Mouse (Mus musculus) midbrain, postnatal 0 days (tissue): ENCODE results near the gene Mgll. TPM values are rescaled to one million over a fixed set of nuclear protein-coding genes. Genes with fewer than 3 reads are reported as not detected.
A peak's percentile ranks its signal among the peaks of the same experiment; 100 is the strongest.

Experiments used
- ATAC-seq: fragments of 200-750 bp; cut with Nextera tagmentation; 2 replicates; pipeline ENCODE4 v1.8.0; 2017; ENCODE audit warnings: moderate number of reproducible peaks, mild to moderate bottlenecking, moderate TSS enrichment, moderate library complexity; ENCODE audit not compliant: low FRiP score
- DNase-seq: peaks from one replicate; pipeline ENCODE4 v3.0.0-alpha.2; 2015; ENCODE audit warnings: low spot score
- H3K27ac ChIP-seq: fragments of 300-500 bp; sonication (generic); 2 replicates; pipeline ENCODE4 v1.5.1; 2014; ENCODE audit warnings: low read depth, mild to moderate bottlenecking, low read length, mixed read lengths
- H3K27me3 ChIP-seq: fragments of 300-500 bp; sonication (generic); 2 replicates; pipeline ENCODE4 v1.6.1; 2014; ENCODE audit warnings: low read length, control low read depth, mixed read lengths; ENCODE audit not compliant: insufficient read depth
- H3K36me3 ChIP-seq: fragments of 300-500 bp; sonication (generic); 2 replicates; pipeline ENCODE4 v1.6.1; 2014; ENCODE audit warnings: low read length, control low read depth, mixed read lengths; ENCODE audit not compliant: insufficient read depth
- H3K4me1 ChIP-seq: fragments of 300-500 bp; sonication (generic); 2 replicates; pipeline ENCODE4 v1.6.1; 2014; ENCODE audit warnings: mild to moderate bottlenecking, control low read depth, antibody characterized with exemption, low read length, mixed read lengths; ENCODE audit not compliant: insufficient read depth
- H3K4me2 ChIP-seq: fragments of 300-500 bp; sonication (generic); 2 replicates; pipeline ENCODE4 v1.6.1; 2014; ENCODE audit warnings: low read depth, mild to moderate bottlenecking, low read length, mixed read lengths; ENCODE audit not compliant: poor library complexity, severe bottlenecking
- H3K4me3 ChIP-seq: fragments of 300-500 bp; sonication (generic); 2 replicates; pipeline ENCODE4 v1.5.1; 2014; ENCODE audit warnings: low read depth, mild to moderate bottlenecking, low read length, moderate library complexity
- H3K9ac ChIP-seq: fragments of 300-500 bp; sonication (generic); replicated peaks from 2 replicates; pipeline ENCODE4 v1.6.1; 2014; ENCODE audit warnings: mild to moderate bottlenecking, low read length, moderate library complexity, mixed read lengths; ENCODE audit not compliant: poor library complexity, severe bottlenecking
- H3K9me3 ChIP-seq: fragments of 300-500 bp; sonication (generic); 2 replicates; pipeline ENCODE4 v1.6.1; 2016; ENCODE audit warnings: low read length, control low read depth
- CTCF ChIP-seq: IDR thresholded peaks from 2 replicates; pipeline ENCODE4 v1.5.1; 2016; ENCODE audit warnings: antibody characterized with exemption, mild to moderate bottlenecking
- WGBS: fragments of 180-500 bp; shearing (Covaris S2); extraction: QIAGEN DNeasy Blood & Tissue Kit; methylation state at CpG from one replicate; pipeline ENCODE4 v1.1.7; 2014; 5-methylcytosine and 5-hydroxymethylcytosine counted together
- polyA plus RNA-seq: library from polyadenylated mRNA; unstranded; fragments of >200 nt; fragmentation: Nextera tagmentation; extraction: Ambion mirVana; gene quantifications from 2 replicates; pipeline ENCODE4 v1.2.1, GENCODE M21; 2015
- total RNA-seq: library from RNA; depleted of rRNA; stranded (reverse); fragments of >200 nt; gene quantifications from 2 replicates; pipeline ENCODE4 v1.2.3, GENCODE M21; 2014

Mgll gene
- total and polyA plus RNA-seq, 2 experiments from 2014 or later, result 50.6 to 62.3 TPM

- ATAC-seq (0 out of 2 replicates have a peak, but pooled peaks have one; percentile 53), DNase-seq (peak; percentile 60)
- Histone ChIP-seq H3K4me3 (no peak overlapping the region), H3K9me3 (no peaks in the 10 kb centered on the region), H3K36me3 (no peaks in the 10 kb centered on the region), H3K9ac (no peak overlapping the region), H3K27me3 (no peaks in the 10 kb centered on the region), H3K27ac (no peak overlapping the region; the same call in 1 of the 2 replicates), H3K4me1 (peaks cover 4% of the 10 kb centered on the region; the same call in 1 of the 2 replicates), H3K4me2 (no peak overlapping the region)
- TF ChIP-seq CTCF, result peak; percentile 28; the same call in 1 of the 2 replicates
- 71% methylated on average over 17 of the region's 17 CpGs for WGBS
These were observed 36.9 kb downstream of the Mgll start for GRCm38 (mm10) chr6:88760935-88761635.

GRCm38 (mm10) chr6:88761684-88762439, 37.6 kb downstream of the Mgll start:
- Histone ChIP-seq H3K27me3 (no peaks in the 10 kb centered on the region), H3K36me3 (0 out of 2 replicates have a peak, but pooled peaks cover 2% of the 10 kb centered on the region), H3K4me3 (no peak overlapping the region), H3K4me1 (peaks cover 4% of the 10 kb centered on the region; the same call in 1 of the 2 replicates), H3K9me3 (no peaks in the 10 kb centered on the region), H3K4me2 (no peak overlapping the region), H3K27ac (no peak overlapping the region), H3K9ac (no peak overlapping the region)
- TF ChIP-seq CTCF, result no peak
- 77% methylated on average over 17 of the region's 17 CpGs for WGBS
- ATAC-seq, result peak; percentile 15; the same call in 1 of the 2 replicates
- no peak for DNase-seq

DNA sequence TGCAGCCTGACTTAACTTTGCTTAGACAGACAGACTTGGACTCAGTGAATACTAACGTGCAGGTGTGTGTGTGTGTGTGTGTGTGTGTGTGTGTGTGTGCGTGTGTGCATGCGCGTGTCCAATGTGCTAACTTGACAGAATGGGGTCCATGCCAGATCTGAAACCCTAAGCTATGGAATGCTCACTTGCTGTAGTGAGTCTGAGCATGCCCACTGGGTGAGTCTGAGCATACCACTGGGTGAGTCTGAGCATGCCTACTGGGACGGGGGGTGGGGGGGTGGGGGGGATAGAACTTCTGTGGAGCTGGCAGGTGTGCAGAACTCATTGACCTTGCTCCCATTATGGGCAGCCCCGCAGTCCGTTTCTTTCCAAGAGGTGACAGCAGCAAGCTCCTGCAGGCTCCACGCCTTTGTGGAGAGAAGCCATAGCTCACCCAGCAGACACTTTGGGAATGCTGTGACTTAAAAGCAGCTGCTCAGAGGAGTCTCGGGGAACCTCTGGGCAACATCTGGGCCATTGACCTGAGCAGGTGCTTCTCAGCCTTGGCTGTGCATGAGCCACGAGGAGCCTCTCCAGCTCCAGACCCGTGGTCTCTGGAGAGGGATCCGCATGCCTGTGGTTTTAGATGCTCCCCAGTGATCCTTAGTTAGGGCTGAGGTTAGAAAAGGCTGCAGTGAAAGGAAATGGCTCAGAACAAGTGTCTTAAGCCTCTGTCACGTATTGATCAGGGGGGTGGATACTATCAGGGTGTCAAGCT, 38.4 kb downstream of the Mgll start:
- ATAC-seq (no peak), DNase-seq (no peak)
- 79% methylated on average over 13 of the region's 13 CpGs for WGBS
- H3K4me2 ChIP-seq, result no peak overlapping the region
- no peak overlapping the region for H3K27ac ChIP-seq
- no peaks in the 10 kb centered on the region for H3K9me3 ChIP-seq
- H3K27me3 ChIP-seq, result no peaks in the 10 kb centered on the region
- H3K36me3 ChIP-seq, result 0 out of 2 replicates have a peak, but pooled peaks cover 2% of the 10 kb centered on the region
- H3K4me3 ChIP-seq, result no peak overlapping the region
- TF ChIP-seq CTCF, result no peak
- no peak overlapping the region for H3K9ac ChIP-seq
- H3K4me1 ChIP-seq, result peaks cover 4% of the 10 kb centered on the region; the same call in 1 of the 2 replicates

GRCm38 (mm10) chr6:88763518-88764077, 39.4 kb downstream of the Mgll start:
- Histone ChIP-seq H3K4me3 (no peak overlapping the region), H3K27ac (no peak overlapping the region), H3K9me3 (no peaks in the 10 kb centered on the region), H3K27me3 (no peaks in the 10 kb centered on the region), H3K9ac (no peak overlapping the region), H3K36me3 (0 out of 2 replicates have a peak, but pooled peaks cover 2% of the 10 kb centered on the region), H3K4me2 (no peak overlapping the region), H3K4me1 (peaks cover 4% of the 10 kb centered on the region; the same call in 1 of the 2 replicates)
- TF ChIP-seq CTCF, result no peak
- 59% methylated on average over 3 of the region's 3 CpGs for WGBS
- DNase-seq (no peak), ATAC-seq (no peak)

- Histone ChIP-seq H3K9ac (no peak overlapping the region), H3K4me2 (no peak overlapping the region), H3K36me3 (0 out of 2 replicates have a peak, but pooled peaks cover 2% of the 10 kb centered on the region), H3K4me1 (0 out of 2 replicates have a peak, but pooled peaks cover 4% of the 10 kb centered on the region), H3K27ac (no peak overlapping the region), H3K9me3 (no peaks in the 10 kb centered on the region), H3K4me3 (no peak overlapping the region), H3K27me3 (no peaks in the 10 kb centered on the region)
- ATAC-seq (no peak), DNase-seq (no peak)
- 80% methylated on average over 4 of the region's 4 CpGs for WGBS
- no peak for TF ChIP-seq CTCF
These were observed 40.1 kb downstream of the Mgll start for GRCm38 (mm10) chr6:88764281-88764680.
